Mouse (Mus musculus) hematopoietic stem cell, adult 5-6 weeks (primary cell): Measurements from ENCODE around the gene Apopt1. TPM values are rescaled to one million over a fixed set of nuclear protein-coding genes. Genes with fewer than 3 reads are reported as not detected.
A peak's percentile ranks its signal among the peaks of the same experiment; 100 is the strongest.
"Not testable (repeated sequence)": the region's sequence is repeated elsewhere in the genome, so short reads cannot be mapped to it uniquely, and the experiment has no call there.

Experiments used
- ATAC-seq, 2 experiments: fragments of 125-278 bp in 1 of 2; replicated peaks in 1 of 2; 2 replicates each; pipeline ENCODE4 v1.8.0; 2016 to 2017; ENCODE audit warnings: inconsistent platforms in 2 of 2, mild to moderate bottlenecking in 2 of 2, moderate number of reproducible peaks in 2 of 2, low read depth in 1 of 2, moderate TSS enrichment in 1 of 2; ENCODE audit not compliant: low FRiP score in 2 of 2, poor library complexity in 2 of 2, severe bottlenecking in 2 of 2, insufficient read depth in 1 of 2, low TSS enrichment in 1 of 2
- total RNA-seq: library from RNA; stranded (forward); fragments of 172-1452, 232-1000 nt; gene quantifications from 2 replicates; pipeline ENCODE4 v1.2.3, GENCODE M21; 2017

Apopt1 gene
- total RNA-seq, 1 experiment from 2014 or later, result 58.3 TPM

- ATAC-seq, result no peak
Observed at GRCm38 (mm10) chr12:111697708-111698107, 15.4 kb upstream of the Apopt1 start.

GRCm38 (mm10) chr12:111698346-111698913, 14.6 kb upstream of the Apopt1 start:
- ATAC-seq, result no peak

- no peak for ATAC-seq
Observed at GRCm38 (mm10) chr12:111699542-111699941, 13.5 kb upstream of the Apopt1 start.

- ATAC-seq, result no peak
Observed at GRCm38 (mm10) chr12:111700920-111701458, 12.1 kb upstream of the Apopt1 start.

GRCm38 (mm10) chr12:111703301-111703700, 9.8 kb upstream of the Apopt1 start:
- ATAC-seq, result no peak

GRCm38 (mm10) chr12:111704609-111705008, 8.5 kb upstream of the Apopt1 start:
- ATAC-seq, result no peak

- no peak for ATAC-seq
Observed at GRCm38 (mm10) chr12:111705186-111705973, 7.7 kb upstream of the Apopt1 start.

GRCm38 (mm10) chr12:111708181-111708580, 4.9 kb upstream of the Apopt1 start:
- ATAC-seq, result no peak

- ATAC-seq, result no peak
Observed at GRCm38 (mm10) chr12:111710091-111710490, 3.0 kb upstream of the Apopt1 start.

GRCm38 (mm10) chr12:111712476-111712875, 585 bp upstream of the Apopt1 start:
- ATAC-seq, result no peak

- ATAC-seq, result not testable (repeated sequence)
Observed at GRCm38 (mm10) chr12:111713880-111714279, 819 bp downstream of the Apopt1 start.

GRCm38 (mm10) chr12:111716505-111716904, 3.4 kb downstream of the Apopt1 start:
- ATAC-seq, result no peak

GRCm38 (mm10) chr12:111718656-111719055, 5.6 kb downstream of the Apopt1 start:
- ATAC-seq, result no peak

GRCm38 (mm10) chr12:111720222-111720621, 7.2 kb downstream of the Apopt1 start:
- no peak for ATAC-seq

GRCm38 (mm10) chr12:111722654-111723053, 9.6 kb downstream of the Apopt1 start:
- ATAC-seq, result 0 out of 4 replicates have a peak, but pooled peaks of 1 of the 2 experiments have one; percentile 22

- no peak for ATAC-seq
Observed at GRCm38 (mm10) chr12:111724638-111725337, 11.7 kb downstream of the Apopt1 start.

- ATAC-seq, result no peak
Observed at GRCm38 (mm10) chr12:111725338-111726121, 12.5 kb downstream of the Apopt1 start.
